Mouse (Mus musculus) v-Abl transformed pro-B cells (cell line): ENCODE data around the gene Bfsp1.

Experiments
- in situ Hi-C, 2 experiments: fragments of 400-800 bp; cut with MboI; formaldehyde crosslinking; loops; one replicate each; pipeline ENCODE4 v1.15.1; 2025; ENCODE audit not compliant: unreplicated experiment in 2 of 2

Gene Bfsp1

DNA sequence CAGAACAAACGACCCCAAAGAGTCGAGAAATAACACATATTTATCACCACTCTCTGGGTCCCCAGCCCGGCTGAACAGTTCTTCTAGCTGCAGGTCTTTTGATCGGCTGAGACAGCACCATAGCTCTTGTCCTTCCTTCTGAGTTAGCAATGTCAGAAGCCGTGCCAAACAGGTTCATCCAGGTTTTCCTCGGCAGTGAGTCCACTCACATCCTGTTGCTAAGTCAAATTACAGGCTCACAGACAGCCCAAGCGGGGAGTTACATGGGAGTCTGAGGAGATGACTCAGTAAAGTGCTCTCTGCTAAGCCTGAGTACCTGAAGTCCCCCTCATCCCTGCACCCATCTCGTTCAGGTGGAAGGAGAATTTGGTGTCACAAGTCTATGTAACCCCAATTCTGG is 1.6 kb upstream of the Bfsp1 start:
- in situ Hi-C loops = loop anchor here in 1 of 2 experiments (10.0 kb wide), 2 partner anchors 350 to 420 kb away; no protein-coding TSS in a partner anchor

DNA sequence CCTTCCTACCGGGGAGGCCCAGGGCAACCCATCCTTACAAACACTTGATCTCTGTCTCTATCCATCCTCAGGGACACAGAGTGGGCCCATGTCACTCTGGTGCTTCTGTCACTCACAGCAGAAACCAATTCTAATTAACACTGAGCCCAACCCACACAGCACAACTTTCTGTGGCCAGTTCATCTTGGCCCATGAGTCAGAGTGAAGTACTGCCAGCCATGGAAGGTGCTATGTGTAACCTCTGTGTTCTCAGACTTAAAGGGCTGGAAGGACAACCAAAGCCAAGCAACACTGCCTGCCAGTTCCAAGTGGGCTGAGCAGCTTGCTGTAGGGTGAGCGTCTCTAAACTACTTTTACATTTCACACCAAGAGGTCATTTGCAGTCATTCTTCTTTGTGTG is 3.8 kb downstream of the Bfsp1 start:
- in situ Hi-C loops = no loop called here

DNA sequence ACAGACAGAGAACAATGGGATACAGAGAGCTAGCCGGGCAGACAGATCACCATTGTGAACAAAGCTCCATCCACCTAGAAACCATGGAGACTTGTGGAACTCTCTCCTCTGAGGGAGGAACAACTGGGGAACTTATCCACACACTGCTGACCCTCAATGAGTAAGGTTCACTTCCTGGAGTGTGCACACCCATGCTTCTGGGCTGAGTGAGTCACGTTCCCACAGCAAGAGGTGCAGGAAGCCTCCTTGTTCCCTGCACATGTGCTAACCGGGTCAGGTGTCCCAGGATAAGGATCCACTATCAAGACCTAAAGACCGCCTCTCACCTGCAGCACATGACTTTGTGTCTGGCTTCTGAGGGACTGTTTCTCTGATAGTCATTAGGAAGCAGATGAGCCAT is 9.5 kb downstream of the Bfsp1 start:
- in situ Hi-C loops = no loop called here

DNA sequence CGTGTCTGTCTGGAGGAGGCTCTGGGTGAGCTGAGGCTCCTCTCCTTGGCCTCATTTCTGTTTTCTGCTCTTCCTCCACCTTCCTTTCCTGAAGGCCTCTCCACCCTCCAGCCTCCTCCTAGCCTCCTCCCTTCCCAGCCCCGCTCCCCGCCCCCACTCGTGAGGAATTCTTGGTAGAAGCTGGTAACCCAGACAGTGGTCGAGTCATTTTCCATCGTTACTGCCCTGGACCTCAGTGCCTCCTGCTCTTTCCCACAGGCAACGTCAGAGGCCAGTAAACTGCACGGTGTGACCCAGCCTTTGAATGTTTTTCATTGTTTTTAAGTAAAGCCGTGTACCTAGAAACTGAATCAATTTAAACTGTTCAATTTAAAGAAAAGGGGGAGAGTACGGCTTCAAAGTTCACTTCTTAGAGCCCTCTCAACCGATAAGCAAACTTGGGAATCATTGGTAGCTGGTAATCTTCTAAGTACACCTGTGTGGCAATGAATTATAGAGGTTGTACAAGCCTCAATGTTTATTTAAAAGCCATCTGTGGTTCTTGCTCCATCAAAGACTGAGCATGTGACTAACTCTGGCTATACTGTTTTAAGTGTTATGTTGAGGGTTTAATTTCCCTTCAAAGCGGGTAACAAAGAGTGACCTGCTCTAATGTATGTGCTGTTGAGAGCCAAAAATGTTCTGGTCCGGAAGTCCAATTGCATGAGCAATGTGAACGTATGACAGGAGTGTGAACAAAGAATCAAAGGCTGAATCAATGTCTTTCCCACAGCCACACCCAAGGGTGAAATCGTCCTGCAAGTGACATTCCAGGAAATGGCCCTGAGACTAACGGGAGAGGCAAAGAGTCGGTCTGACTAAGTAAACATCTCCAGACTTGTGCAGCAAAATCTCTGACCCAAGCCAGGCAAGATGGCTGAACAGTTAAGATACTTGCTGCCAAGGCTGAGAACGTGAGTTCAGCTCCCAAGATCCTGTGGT is 10.4 kb downstream of the Bfsp1 start:
- in situ Hi-C loops = no loop called here

DNA sequence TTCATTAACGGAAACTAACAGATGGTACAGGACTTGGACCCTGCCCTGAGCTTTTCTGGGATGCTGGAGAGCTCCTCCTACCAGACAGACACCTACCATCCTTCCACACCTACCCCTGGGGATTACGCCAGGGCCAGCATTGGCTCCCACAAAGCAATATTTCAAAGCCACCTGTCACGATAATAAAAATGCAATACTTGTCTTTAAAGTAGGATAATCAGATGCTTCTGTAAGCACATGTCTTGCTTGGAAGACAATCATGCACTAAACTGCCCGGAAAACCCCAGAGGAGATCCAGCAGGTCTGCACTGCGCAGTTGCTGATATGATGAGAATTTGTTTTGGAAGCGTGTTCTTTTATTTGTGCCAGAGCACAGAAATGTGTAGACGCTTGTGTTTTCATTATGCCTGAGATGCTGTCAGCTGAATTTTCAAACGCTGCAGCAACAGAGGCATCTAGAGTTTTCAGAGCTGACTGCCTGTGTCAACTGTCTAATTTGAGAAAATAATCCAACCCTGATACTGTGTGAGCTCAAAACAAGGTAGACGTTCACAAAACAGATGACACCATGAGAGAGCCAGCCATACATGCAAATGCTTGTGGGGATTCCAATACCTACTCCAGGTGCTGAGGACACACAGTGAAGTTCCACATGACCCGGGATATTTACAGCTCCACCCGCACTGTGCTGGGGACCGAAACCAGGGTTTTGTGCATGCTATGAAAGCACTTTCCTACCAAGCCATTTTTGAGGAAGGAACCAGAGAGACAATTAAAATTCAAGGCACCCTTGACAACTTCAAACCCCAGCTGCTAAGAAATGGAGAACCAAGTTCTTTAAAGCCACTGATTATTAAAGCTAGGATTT is 11.4 kb downstream of the Bfsp1 start:
- in situ Hi-C loops = no loop called here

DNA sequence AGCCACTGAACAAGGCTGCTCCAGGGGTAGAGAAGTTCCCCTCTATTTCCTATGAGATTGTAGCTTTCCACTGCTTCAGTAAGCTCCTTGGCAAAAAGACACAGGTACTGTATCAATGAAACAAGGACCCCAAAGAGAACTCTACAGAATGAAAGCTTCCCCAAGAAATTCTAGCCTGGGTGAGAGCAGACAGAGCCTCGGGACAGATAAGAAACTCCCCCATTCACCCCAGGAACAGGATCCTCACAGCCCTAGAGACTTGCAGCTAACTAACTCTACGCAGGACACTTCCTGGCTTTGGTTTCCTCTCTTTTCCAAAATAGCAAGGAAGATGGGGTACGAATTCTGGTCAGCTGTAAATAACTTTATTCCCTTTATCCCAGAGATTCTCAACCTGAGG is 15.7 kb downstream of the Bfsp1 start:
- in situ Hi-C loops = loop anchor here in 1 of 2 experiments (10.0 kb wide), 1 partner anchor 678 kb away; the partner anchor contains the start of genes Dzank1 and Polr3f

DNA sequence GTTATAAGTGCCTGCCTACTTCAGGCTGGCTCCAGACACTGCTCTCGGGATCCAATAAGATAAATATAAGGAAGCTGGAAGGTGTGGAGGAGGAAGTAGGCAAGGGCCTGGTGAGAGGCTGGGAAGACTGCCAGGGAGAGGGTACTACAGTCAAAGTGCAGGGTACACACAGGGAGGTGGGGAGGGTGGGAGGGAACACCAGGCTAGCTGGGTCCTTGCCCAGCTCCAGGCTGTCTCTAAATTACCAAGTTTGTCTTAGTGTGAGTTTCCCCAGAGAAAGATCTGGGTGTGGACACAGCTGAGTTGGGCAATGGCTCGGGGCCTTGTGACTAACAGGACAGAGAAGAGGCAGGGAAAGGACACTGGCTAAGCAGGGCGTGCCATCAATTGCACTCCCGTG is 16.2 kb downstream of the Bfsp1 start:
- in situ Hi-C loops = loop anchor here in 1 of 2 experiments (10.0 kb wide), 1 partner anchor 678 kb away; the partner anchor contains the start of genes Dzank1 and Polr3f

DNA sequence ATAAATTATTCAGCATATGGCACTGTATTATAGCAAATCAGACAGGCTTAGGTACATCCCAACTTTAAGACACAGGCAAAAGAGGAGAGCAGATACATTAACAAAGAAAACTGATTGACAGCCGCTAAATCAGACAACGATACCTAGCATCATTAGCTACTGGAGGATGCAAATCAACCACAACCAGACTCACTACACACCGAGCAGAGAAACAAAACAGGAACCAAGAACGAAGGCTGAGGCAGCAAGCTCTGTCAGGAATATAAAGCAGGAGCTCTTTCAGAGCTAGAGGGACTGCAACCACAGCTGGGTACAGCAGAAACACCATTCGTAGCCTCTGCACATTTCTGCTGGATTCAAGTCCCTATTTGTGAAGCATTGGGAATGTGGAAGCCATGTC is 18.2 kb downstream of the Bfsp1 start:
- in situ Hi-C loops = loop anchor here in 1 of 2 experiments (10.0 kb wide), 1 partner anchor 680 kb away; the partner anchor contains the start of genes Dzank1 and Polr3f

DNA sequence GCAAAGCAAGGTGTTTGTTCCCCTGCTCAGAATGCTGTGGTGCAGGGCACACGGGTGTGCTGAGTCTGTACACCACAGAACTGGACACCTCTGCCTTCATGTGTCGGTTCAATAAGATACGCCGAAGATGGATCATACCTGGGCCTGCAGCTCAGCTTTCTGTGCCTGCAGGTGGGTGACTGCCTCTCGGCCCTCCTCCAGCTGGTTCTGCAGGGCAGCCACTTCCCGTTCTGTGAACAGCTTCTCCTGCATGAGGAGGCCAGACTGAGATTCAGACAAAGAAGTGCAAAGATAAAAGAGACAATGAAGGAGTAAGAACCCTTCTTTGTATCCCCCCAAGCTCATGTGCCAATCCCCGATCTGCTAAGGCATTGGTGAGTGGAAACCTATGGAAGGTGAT is 21.4 kb downstream of the Bfsp1 start:
- in situ Hi-C loops = loop anchor here in 1 of 2 experiments (10.0 kb wide), 1 partner anchor 683 kb away; the partner anchor contains the start of genes Dzank1 and Polr3f

DNA sequence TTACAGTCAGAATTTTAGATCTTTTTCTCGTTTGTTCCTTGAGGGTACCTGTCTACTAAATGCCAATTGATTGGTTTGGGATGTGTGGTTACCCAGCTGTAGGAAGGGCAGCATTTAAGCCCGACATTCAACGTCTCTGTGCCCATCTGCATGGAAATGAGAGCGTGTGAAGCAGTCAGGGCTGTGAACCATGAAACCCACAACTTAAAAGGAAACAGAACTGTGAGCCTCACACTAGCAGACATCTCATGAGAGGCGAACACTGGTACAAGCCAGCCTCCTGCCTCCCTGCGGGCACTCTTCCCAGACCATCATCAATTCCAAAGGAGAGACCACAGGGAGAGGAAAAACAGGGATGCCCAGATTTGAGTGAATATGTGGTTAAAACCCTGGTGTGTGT is 22.1 kb downstream of the Bfsp1 start:
- in situ Hi-C loops = loop anchor here in 1 of 2 experiments (10.0 kb wide), 1 partner anchor 684 kb away; the partner anchor contains the start of genes Dzank1 and Polr3f

DNA sequence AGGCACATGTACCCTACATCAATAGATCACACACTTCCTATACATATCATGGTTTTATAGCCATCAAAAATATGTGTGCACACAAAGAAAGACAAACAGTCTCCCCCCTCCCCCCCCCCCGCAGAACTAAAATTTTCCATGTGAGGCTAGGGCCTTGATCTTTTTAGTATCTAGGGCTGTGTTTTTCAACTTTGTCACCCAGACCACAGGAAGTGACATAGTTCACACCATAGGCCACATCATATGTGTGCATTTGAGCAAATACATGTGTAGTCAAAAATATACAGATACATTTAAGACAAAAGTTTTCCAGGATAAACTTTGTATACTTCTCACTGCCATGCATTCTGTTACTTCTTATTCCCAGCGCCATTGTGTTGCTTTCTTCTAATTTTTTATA is 23.5 kb downstream of the Bfsp1 start:
- in situ Hi-C loops = loop anchor here (5.0 to 10.0 kb wide), 8 partner anchors 73 to 725 kb away; no protein-coding TSS in a partner anchor

DNA sequence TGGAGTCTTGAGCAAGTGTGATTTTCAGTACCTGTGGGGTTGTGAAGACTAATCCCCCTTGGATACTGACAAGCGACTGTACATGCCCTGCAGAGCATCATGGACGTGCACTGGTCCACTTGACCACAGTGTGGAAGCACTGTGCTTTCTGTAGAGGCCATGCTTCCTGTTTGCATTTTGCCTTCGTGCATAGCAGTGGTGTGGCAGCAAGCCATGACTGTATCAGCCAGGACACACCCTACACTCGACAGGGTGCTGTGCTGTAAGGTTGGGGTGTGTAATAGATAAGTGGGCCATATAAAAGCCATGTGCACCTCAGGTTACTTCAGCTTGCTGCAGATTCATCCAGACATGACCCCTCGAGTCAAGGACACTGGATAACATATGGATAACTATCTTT is 24.3 kb downstream of the Bfsp1 start:
- in situ Hi-C loops = loop anchor here (5.0 to 10.0 kb wide), 8 partner anchors 74 to 724 kb away; no protein-coding TSS in a partner anchor

DNA sequence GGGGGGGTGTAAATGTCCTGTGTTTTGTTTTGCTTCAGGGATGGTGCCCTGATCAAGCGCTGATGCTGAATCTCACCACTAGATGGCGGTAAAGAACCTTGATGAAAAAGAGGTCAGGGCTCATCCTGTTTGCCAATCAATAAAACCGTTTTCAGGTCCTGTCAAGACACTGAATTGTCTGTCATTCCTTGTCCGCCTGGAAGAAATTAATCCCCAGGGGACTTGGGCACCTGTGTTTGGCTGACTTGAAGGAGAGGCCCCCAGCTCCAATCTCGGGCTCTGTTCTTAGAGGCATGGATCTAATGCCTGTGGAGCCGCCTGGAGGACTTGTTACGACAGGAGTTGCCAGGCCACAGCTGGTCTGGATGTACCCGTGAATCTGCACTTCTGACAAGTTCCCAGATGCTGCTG is 25.7 kb downstream of the Bfsp1 start:
- in situ Hi-C loops = loop anchor here (5.0 to 10.0 kb wide), 8 partner anchors 75 to 722 kb away; no protein-coding TSS in a partner anchor

DNA sequence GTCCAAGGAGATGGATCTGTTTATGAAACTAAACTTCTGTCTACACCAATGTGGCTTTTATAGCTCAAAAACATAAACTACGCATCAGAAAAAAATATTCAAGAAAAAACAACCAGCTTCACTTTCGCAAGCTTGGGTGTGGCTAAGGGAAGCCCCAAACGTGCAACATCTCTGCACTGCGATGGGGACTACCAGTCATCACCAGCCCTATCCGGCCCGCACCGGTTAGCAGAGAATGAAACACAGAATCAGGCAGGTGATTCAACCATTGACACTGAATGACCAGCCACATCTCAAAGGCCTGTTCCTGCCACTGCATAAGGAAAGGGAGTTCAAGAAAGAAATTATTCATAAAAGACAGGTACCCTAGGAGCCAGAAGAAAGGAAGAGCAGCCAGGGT is 27.2 kb downstream of the Bfsp1 start:
- in situ Hi-C loops = loop anchor here (5.0 to 10.0 kb wide), 8 partner anchors 76 to 721 kb away; no protein-coding TSS in a partner anchor

DNA sequence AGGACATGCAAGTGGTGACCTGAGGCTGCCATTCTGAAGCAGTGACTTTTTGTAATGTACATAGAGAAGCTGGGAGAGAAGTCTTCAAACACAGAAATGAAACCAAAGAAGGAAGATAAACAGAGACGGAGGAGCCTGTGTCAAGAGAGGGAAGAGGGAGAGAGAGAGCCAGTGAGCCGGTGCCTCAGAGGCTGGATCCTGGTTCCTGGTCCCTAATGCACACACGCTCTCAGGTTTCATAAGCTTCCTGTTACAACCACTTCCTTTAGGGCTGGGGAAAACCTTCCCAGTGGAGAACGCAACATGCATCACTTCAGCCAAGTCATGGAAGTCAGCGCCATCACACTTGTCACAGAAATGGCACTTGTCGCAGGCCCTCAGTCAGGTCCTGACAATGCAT is 28.9 kb downstream of the Bfsp1 start:
- in situ Hi-C loops = loop anchor here (10.0 kb wide), 2 partner anchors 371 to 719 kb away; no protein-coding TSS in a partner anchor

DNA sequence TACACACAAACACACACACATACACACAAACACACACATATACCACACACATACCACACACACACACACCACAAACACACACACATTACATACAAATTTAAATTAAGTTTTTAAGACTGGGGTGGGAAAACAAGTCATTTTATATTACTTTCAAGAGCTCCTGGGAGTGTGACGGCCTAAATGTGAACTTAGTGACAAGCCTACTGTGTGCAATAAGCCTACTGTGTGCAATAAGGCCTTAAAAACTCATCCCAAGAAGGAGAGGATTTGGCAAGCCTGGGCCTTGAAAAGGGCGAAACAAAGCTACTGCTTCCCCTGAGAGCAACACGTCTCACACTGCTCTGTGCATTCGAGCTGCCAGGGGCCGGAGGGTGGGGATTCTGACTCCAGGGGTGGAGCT is 30.3 kb downstream of the Bfsp1 start:
- in situ Hi-C loops = loop anchor here (10.0 kb wide), 2 partner anchors 372 to 718 kb away; no protein-coding TSS in a partner anchor

DNA sequence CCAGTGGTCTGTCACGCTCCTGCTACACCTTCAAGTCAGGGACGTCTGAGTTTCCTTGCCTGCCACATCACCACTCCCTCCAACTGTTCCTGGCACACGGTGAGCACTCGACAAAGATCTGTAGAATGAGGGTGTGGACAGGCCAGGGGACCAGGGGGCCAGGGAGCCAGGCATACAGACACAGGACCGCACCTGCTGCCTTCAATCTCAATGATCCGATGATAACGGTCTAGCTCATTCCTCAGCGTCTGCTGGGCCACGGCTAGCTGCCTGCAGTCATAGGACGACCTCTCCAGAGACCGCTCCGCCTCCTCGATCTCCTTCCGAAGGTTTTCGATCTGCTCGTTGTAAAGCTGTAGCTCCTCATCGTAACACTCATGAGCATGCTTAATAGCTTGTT is 31.3 kb downstream of the Bfsp1 start:
- in situ Hi-C loops = loop anchor here (10.0 kb wide), 2 partner anchors 373 to 717 kb away; no protein-coding TSS in a partner anchor

DNA sequence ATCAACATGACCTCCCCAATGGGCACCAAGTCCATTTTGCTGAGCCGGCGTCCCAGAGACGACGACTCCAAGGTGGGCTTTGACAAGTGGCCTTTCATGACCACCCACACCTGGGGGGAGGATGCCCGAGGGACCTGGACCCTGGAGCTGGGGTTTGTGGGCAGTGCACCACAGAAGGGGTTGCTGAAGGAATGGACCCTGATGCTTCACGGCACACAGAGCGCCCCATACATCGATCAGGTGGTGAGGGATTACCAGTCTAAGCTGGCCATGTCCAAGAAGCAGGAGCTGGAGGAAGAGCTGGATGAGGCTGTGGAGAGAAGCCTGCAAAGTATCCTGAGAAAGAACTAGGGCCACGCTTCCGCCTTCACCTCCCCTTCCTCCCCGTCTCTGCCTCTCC is 49.5 kb downstream of the Bfsp1 start:
- in situ Hi-C loops = no loop called here

DNA sequence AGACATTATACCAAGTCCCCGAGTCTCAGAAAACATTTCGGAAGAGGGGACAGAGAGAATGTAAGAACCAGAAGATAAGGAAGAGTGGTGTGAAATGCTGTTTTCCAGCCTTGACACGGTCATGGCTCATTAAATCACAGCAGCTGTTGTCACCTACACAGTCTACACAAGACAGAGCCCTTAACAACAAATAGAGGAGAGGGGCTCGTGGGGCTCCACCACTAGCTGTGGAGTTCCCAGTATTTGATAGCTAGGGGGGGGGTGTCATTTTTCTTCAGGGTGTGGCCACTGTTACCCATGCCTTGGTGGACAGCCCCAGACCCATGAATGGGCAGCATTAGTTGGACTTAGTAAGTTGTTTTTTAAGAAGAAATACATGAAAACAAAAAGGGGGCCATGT is 50.7 kb downstream of the Bfsp1 start:
- in situ Hi-C loops = no loop called here

DNA sequence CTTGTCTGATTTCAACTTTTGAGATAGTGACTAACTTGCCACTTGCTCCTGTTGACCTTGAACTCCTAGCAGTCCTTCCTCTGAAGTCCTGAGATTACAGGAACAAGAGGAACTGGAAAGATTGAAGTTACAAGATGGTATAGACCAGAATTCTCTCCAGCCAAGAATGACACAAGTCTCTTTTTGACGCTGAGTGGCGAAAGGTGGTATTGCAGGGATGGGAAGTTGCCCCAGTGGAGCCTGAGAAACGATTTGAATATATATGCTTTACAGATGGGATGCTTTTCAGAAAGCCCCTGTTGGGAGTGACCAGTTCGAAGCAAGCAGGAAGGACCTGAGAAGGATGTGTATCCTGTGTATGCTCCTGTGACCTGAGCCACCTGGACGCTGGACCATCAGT is 54.2 kb downstream of the Bfsp1 start:
- in situ Hi-C loops = no loop called here
